Mouse (Mus musculus): ENCODE measurements around the gene Zswim3.

Gene Zswim3

DNA sequence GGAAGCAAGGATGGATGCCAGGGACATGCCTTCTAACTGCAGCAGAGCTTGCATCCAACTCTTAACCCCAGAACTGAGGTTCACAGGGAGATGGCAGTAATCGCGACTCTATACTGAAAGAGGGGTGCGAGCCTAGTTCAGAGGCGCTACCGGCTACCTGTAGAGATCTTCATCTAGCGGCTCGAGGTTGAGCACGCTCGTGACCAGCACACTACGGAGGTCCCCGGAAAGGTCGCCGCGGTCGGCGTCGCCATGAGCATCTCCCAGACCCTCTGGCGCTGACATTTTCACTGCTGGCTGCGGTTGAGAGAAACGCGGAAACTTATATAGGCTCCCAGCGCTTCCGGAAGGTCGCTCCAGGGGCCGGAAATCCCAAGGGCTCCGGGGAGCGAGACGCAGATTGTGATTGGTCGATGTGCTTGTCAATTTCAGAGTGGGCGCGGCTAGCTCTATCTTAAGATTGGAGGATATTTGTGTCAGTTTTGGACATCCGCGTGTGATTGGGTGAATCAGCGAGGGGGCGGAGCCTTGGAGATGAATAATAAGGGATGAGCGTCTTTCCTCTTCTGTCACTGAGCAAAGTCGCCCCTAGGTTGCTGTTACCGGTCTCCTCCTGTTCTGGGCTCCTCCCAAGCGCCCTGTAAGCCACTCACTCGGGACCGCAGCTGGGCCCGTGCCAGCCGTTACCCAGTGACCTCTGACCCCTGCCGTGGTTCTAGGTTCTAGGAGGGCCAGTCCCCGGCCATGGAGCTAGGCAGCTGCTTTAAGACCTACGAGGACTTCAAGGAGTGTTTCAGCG is at the start of gene Zswim3, which contains the start of gene Acot8:
Zswim3 (plus strand) TSS at position 566 of the 799 bp plus-strand sequence.
Acot8 (minus strand) TSS at position 350 of the 799 bp plus-strand sequence.
- peak; percentile 97 to 100 for DNase-seq (ENCODE audit: low spot score in 2 of 2)

DNA sequence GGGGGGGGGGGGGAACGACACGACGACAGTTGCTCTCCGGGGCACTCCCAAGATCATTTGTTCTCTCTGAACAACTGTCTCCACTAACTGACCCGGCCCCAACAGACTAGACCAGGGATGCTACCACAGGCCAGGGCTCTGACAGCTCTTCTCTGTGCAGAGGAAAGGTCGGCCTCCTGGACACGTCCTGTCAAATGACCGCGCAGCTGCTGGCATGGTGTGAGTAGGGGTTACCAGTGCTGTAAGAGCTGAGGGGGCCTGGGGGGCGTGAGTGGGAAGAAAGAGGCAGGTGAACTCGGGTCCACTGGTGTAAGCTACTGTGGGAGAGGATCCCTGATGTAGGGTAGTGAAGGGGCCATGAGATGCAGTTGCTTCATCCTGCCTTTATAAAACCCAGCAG is 47.1 kb upstream of the Zswim3 start:
- no peak for DNase-seq (ENCODE audit: low spot score in 2 of 2)

DNA sequence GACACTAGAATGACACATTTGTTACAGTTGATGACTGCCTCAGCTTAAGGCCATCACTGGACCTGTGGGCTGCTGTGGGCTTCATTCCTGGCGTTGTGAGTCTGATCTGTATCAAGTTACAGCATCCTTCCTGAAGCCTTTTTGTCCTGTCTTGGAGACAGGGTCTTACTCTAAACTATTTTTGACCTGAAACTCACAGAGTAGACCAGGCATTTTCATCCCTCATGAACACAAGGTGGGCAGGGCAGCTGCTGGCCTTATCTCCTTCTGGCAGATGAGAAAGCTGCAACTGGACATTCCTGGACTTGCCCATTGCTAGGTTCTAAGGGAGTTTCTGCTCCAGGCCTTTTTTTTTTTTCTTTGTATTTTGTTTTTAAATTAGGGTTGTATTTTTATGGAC is 46.2 kb upstream of the Zswim3 start:
- no peak for DNase-seq (ENCODE audit: low spot score in 2 of 2)

DNA sequence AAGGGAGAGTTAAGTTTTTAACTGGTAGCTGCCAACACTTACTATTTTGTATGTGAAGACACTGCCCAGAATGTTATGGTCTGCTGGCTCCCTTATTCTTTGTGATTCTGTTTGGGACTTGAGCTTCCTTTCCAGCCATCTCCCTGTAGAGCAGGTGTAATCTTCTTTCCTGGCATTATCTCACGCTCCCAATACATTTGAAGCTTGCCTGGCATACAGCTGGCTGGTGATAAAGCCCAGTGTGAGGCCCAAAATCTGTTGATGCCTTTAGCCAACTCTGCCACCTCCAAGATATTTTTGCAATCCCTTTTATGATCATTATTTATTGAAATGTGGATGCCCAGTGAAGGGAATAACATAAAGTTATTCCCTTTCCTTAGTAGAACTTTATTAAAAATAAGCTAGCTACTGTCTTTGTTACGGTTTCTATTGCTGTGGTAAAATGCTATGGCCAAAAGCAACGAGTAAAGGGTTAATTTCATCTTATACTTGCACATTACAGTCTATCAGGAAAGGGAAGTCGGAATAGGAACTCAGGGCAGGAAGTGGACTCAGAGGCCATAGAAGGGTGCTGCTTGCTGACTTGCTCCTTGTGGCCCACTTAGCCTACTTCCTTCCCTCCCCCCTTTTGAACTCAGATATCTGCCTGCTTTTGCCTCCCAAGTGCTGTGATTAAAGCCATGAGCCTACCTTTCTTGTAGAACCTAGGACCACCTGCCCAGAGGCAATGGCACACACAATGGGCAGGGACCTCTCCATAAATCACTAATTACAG is 44.7 kb upstream of the Zswim3 start:
- no peak for DNase-seq (ENCODE audit: low spot score in 2 of 2)

DNA sequence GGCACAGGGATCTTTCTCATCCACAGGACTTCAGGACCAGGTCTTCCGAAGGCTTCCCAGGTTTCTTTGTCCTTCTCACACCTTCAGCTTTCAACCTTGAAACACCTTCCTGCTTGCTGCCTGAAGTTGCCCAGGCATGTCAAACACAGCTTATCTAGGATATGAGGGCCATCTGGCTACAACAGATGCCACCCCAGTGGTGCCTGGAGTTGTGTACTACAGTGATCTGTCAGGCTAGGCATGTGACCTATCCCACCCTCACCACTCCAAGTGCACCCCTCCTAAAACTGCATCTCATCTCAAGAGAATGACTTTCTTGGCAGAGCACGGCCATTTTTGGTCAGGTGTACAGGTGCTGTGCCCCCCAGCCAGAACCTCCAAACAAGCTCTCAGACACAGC is 43.4 kb upstream of the Zswim3 start:
- DNase-seq (ENCODE audit: low spot score in 2 of 2) = no peak

DNA sequence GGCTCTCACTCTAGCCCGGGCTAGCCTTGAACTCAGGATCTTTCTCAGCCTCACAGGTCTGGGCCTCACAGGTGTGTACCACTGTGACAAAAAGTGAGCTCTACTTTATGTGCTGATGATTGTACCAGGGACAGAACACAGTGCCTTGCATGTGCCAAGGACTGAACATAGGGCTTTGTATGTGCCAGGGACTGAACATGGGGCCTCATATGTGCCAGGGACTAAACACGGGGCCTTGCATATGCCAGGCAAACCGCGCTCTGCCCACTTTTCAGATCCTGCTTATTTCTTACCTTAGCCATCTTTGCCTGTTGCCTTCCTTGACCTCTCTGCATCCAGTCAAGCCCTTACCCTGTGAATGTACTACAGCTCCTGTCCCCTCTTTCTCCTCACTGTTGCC is 42.9 kb upstream of the Zswim3 start:
- DNase-seq (ENCODE audit: low spot score in 2 of 2) = no peak

DNA sequence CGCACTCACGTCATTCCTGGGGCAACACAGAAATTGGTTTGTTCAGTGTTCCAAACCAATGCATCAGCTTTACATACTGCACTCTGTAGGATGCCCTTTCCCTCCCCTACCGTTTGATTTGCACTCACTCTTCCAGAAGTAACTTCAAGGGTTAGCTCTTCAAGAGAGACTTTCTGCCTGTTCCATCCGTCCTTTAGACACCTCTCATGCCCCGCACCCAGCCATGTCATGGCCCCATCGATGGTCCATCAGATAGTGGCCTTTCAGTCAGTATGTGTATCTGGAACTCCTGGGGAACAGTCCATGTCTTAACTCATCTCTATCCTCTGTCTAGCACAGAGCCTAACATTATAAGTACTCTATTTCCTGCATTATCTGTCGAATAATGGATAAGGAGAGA is 42.3 kb upstream of the Zswim3 start:
- DNase-seq (ENCODE audit: low spot score in 2 of 2) = no peak

DNA sequence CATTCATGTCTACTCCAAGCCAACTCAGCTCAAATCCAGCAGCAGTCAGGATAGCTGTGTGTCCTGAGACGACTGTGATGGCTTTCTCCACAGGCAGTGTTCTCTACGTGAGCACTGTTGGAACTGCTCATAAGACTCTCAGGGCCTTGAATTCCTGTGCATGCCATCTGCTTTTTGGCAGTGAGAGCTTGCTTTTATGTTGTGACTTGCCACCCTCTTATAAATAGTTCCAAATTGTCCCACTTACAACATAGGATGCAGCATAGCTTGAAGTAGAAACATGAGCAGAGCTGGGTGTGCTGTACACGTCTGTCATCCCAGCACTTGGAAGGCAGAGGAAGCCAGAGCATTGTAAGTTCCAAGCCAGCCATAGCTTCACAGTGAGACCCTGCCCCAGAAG is 39.1 kb upstream of the Zswim3 start:
- DNase-seq (ENCODE audit: low spot score in 2 of 2) = peak in 1 of 2 experiments; percentile 50

DNA sequence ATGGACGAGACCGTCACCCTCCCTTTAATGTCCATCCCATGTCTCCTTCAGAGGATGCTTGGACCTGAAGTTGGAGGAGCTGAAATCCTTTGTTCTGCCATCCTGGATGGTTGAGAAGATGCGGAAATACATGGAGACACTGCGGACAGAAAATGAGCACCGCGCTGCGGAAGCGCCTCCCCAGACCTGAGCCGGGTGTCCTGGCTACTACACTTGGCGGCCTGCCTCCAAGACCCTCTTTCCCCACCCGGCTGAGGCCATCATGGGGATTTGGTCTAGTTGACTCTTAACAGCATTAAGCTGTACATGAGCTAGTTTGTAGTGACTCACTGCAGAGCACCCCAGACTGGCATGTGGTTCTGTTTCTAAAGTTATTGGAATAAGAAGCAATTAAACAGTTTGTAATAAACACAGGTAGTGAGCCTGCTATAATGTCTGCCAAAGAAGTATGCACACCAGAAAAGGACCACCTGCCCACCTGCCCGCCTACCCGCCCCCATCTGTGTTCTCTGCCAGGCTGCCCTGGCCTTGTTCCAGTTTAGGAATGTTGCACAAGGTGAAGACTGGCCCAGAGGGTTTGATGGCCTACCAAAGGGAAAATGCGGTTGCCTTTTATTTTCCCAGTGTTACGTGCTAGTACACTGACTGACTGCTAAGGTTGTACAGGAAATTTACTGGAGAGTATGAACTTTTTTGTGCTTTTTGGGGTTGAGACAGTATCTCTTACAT is 36.9 kb upstream of the Zswim3 start:
- no peak for DNase-seq (ENCODE audit: low spot score in 2 of 2)

DNA sequence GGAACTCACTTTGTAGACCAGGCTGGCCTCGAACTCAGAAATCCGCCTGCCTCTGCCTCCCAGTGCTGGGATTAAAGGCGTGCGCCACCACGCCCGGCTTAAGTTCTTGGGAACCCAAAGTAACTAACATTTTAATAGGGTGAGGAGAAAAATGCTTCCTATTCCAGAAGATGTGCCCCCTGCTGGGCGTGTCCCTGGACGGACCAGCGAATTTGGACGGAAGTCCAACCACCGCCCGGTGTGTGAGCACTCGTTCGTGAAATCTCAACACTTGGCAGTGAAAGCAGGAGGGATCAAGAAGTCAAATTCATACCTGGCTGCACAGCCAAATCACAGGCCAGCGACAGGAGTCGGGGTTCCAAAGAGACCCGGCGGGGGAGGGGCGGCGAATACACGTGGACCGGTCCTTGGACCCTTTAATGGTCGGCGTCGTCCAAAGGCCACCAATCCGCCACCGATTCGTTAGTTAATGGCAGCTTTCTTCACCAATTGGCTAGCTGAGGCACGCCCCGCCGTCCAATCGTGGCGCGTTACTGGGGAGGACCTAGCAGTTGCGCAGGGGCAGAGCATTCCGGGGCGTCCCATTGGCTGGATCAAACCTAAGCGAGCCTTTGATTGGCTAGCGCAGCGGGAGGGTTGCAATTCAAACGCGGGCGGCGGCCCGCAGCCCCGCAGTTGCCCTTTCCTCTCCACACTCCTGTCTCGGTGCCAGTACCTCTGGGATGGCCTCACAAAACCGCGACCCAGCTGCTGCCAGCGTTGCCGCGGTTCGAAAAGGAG is 35.5 kb upstream of the Zswim3 start, which contains the start of gene Ube2c:
Ube2c (plus strand) TSS at position 641 of the 780 bp plus-strand sequence.
- DNase-seq (ENCODE audit: low spot score in 2 of 2) = peak; percentile 97 to 99

DNA sequence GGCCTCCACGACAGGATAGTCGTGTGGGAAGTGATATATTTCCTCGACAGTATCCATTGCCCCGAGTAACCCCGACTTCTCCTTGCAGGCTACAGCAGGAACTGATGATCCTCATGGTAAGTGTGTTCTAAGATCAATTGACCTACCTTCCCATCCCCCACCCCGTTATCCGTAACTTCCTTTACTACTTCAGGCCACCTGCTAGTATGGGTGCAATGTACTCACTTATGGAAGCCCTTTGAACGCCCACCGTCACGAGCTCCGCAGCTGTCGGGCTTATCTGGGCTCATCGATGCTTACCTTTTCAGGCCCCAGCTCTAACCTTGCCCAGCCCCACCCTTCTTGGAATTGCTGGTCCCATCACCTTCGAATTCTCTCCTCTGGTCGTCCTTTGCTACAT is 34.6 kb upstream of the Zswim3 start:
- no peak for DNase-seq (ENCODE audit: low spot score in 2 of 2)

DNA sequence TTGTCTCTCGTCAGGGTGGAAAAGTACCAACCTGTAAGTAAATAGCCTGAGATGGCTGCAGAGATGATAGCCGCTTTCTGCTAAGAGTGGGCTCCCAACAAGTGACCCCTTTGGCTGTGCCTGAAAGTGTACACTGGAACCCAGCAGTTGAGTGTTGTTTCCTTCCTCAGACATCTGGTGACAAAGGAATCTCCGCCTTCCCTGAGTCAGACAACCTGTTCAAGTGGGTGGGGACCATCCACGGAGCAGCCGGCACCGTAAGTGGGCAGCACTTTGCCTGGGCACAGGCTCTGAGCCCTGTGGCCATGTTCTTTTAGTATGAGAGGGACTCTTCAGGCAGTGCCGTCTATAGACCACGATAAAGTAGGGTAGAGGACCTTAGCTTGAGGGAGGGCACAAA is 33.8 kb upstream of the Zswim3 start:
- no peak for DNase-seq (ENCODE audit: low spot score in 2 of 2)

DNA sequence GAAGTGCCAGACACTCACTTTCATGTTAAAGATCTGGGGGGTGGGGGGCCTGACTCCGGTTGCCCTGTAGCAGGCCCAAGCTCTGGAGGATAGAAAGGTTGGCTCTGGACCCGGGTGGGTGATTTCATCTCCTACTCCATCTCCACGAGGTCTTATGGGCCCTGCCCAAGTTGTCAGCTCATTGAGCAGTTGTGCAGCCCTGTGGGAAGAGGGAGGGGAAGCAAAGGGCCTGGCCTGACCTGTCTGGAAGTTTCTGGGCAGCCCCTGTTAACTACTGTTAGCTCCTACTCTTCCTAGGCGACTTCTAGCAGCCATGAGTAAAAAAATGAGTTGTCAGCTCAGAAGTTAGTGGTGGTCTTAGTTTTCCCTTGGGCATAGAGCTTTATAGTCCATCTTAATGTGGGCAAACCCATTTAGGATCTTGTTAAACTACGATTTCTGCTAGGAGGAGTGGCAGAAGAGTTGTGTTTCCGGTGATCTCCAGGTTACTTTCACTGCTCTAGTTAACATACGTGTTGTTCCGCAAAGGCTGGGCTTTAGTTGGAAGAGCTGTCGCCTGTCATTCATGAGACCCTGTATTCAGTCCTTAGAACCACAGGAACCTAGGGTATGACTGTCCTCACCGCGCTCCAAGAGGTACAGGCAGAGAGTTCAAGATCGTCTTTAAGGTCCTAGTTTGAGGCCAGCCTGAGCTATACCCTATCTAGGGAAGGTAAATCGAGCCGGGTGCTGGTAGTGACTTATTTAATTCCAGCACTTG is 31.5 kb upstream of the Zswim3 start:
- DNase-seq (ENCODE audit: low spot score in 2 of 2) = no peak

DNA sequence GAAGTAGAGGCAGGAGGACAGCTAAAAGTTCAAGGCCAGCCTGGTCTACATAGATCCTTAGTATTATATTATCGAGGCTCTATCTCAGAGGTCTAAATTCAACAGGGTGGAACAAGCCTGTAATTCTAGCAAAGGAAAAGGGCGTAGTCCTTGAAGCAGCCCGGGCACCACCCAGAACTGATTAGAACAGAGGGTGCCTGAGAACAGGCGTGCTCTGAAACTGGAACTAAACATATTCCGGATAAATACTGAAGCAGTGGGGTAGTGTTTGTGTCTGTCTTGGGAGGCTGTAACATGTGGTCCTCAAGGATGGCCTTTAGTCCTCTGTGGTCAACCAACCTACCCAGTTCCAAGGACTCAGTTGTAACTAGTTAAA is 30.9 kb upstream of the Zswim3 start:
- no peak for DNase-seq (ENCODE audit: low spot score in 2 of 2)

DNA sequence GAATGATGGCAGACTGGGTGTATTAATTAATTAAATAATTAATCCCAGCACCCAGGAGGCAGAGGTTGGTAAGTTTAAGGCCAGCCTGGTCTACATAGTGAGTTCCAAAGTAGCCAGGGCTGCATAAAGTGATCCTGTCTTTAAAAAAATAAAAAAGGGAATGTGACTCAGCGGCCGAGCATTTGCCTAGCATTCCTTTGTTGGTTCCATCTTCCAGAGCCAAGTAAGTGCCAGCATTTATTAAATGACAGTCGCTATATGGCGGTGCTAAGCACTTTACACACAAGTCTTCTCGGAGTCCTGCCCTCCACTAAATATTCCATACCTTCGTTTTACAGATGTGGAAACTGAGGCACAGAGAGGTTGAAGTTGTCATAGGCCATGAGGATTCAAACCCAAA is 28.8 kb upstream of the Zswim3 start:
- DNase-seq (ENCODE audit: low spot score in 2 of 2) = no peak

DNA sequence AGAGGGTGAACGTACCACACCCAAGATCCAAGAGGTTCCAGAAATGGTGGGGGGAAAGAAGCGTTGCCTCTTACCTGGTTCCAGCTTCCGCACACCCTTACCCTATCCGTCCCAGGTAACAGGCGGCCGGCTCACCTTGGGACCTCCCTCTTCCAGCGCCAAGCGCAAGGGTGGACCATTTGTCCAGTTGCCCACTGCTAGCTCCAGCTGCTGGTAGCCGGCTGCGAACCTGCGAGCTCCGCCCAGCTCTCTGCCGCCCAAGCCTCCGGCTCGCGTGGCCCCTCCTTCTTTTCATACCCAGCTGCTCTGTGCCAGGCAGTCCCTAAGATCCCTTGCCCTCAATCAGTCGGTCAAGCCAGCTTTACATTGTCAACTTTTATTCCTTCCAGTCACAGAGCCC is 28.1 kb upstream of the Zswim3 start:
- no peak for DNase-seq (ENCODE audit: low spot score in 2 of 2)

DNA sequence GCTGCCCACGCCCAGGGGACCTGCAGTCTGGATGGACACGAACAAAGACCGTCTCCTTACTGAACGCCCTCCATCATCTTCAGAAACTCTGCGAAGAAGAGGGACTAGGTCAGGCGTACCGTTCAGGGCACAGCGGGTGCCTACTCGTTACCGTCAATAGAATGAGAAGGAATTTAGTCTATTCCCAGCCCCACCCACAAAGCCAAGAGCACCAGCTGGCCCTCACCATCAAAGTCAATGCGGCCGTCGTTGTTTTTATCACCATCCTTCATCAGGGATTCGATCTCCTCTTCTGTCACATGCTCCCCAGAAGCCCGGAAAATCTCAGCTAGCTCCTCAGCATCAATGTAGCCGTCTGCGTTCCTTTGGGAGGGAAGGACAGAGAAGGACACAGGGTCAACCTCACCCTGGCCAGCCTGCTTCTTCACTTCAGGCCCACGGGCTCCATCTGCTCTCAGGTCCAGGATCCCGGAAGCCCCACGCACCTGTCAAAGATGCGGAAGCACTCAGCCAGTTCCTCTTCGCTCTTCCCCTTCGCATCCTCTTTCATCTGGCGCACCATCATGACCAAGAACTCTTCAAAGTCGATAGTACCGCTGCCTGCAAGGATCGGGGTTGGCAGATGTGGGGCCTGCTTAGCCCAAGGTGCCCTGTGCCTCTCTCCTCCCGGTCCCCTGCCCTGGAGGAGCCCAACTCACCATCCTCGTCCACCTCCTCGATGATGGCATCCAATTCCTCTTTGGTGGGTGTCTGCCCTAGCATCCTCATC is 27.5 kb upstream of the Zswim3 start:
- DNase-seq (ENCODE audit: low spot score in 2 of 2) = no peak

DNA sequence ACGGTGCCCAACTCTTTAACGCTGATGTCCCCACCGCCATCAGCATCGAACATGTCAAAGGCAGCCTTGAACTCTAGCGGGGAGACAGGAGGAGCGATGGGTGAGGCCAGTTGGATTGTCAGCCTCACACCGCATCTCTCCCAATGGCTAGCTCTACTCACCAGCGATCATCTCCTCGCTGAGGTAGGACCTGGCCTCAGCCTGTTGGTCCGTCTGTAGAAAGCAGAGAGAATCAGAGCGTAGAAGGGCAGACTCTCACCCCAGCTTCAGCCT is 26.9 kb upstream of the Zswim3 start:
- no peak for DNase-seq (ENCODE audit: low spot score in 2 of 2)

DNA sequence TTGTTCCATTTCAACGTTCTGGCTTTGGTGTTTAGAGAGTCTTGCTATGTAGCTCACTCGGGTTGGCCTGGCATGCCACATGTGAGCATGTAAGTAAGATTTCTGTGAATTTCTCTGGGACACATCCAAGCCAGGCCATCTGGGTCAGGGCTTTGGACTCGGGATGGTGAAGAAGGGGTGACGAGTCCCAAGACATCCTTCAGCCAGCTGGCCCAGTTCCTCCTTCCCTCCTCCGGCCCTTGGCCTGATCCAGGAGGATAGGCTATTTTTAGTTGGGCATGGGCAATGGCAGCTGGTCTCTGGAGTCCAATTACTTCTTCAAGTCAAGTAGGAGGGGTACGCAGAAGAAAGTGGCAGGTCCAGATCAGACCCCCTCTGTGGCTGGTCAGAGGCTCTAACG is 26.1 kb upstream of the Zswim3 start:
- DNase-seq (ENCODE audit: low spot score in 2 of 2) = no peak

DNA sequence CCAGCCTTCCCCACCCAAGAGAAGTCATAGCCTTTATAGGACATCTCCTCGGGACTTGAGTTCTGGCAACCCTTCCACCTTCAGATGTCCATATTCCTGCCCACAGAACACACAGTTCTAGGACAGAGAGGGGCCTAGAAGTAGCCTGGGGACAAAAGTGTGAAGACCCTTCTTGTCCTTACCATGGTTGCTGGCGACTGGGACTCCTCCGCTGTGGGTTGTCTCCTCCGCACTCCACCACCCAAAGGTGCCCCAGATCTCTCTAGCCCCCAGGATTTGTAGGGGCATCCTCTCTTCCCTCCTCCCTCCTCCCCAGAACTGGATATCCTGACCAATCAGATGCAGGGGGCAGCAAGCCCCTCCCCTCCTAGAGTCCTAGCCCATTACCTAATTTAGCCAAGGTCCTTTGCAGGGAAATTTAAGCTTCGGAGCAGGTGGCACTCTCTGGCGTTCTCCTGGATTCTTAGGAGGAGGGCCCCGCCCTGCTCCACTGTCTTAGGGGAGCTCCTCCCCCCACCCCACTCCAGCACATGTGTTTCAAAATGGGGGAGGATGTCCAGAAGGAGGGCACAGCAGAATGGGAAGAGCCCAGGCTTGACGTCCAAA is 25.3 kb upstream of the Zswim3 start, which contains the start of gene Tnnc2:
Tnnc2 (minus strand) TSS at position 487 of the 606 bp plus-strand sequence.
- no peak for DNase-seq (ENCODE audit: low spot score in 2 of 2)
